Mouse (Mus musculus) hindlimb bud, embryonic 11.5 days (tissue): ENCODE results near the gene Th.

ENCODE experiments used
- DNase-seq: peaks from one replicate; pipeline ENCODE4 v3.0.0-alpha.2; 2012; ENCODE audit warnings: low read depth, low spot score; ENCODE audit errors: extremely low spot score

Gene Th

GRCm38 (mm10) chr7:142902931-142903330 is 28.0 kb downstream of the Th start:
- no peak for DNase-seq

- DNase-seq = no peak
Observed at GRCm38 (mm10) chr7:142901774-142902173, 29.2 kb downstream of the Th start.

GRCm38 (mm10) chr7:142899872-142900271 is 31.1 kb downstream of the Th start:
- no peak for DNase-seq

GRCm38 (mm10) chr7:142897471-142897870 is 33.5 kb downstream of the Th start:
- no peak for DNase-seq

GRCm38 (mm10) chr7:142895901-142896665 is 34.8 kb downstream of the Th start:
- no peak for DNase-seq

GRCm38 (mm10) chr7:142895223-142895840 is 35.6 kb downstream of the Th start:
- no peak for DNase-seq

- peak; percentile 95 for DNase-seq
Observed at GRCm38 (mm10) chr7:142894669-142895068, 36.3 kb downstream of the Th start.

- no peak for DNase-seq
Observed at GRCm38 (mm10) chr7:142893721-142894639, 36.9 kb downstream of the Th start.

- DNase-seq = no peak
Observed at GRCm38 (mm10) chr7:142893296-142893695, 37.6 kb downstream of the Th start.

GRCm38 (mm10) chr7:142869419-142870163 is 61.3 kb downstream of the Th start:
- peak; percentile 41 for DNase-seq

- peak; percentile 49 for DNase-seq
Observed at GRCm38 (mm10) chr7:142850681-142851080, 80.2 kb downstream of the Th start.
